Mouse (Mus musculus) bone marrow, adult 2 months (tissue): ENCODE results near the gene Sobp. TPM values are rescaled to one million over a fixed set of nuclear protein-coding genes. Genes with fewer than 3 reads are reported as not detected.
A peak's percentile ranks its signal among the peaks of the same experiment; 100 is the strongest.

ENCODE experiments used
- H3K27ac ChIP-seq: fragments of 200-500 bp; 2 replicates; pipeline ENCODE4 v1.5.1; 2012; ENCODE audit warnings: low read depth, mild to moderate bottlenecking, control low read depth, inconsistent platforms, low read length; ENCODE audit not compliant: control insufficient read depth, poor library complexity, insufficient read depth
- H3K4me1 ChIP-seq: fragments of 200-500 bp; 2 replicates; pipeline ENCODE4 v1.6.1; 2011; ENCODE audit warnings: low read length; ENCODE audit not compliant: control insufficient read depth, insufficient read depth
- H3K4me3 ChIP-seq: fragments of 200-500 bp; replicated peaks from 2 replicates; pipeline ENCODE3; 2011; ENCODE audit warnings: mild to moderate bottlenecking, low read depth, low read length, control low read depth; ENCODE audit not compliant: control insufficient read depth
- CTCF ChIP-seq: fragments of 200-500 bp; IDR thresholded peaks from 2 replicates; pipeline ENCODE4 v1.5.1; 2011; ENCODE audit warnings: low read length, control low read depth; ENCODE audit not compliant: control insufficient read depth, insufficient read depth
- POLR2A ChIP-seq: fragments of 200-500 bp; IDR thresholded peaks from 2 replicates; pipeline ENCODE4 v1.6.1; 2011; ENCODE audit warnings: low read depth, mild to moderate bottlenecking, control low read depth, low read length, borderline replicate concordance; ENCODE audit not compliant: control insufficient read depth
- WGBS: fragments of 180-500 bp; shearing (Covaris S2); methylation state at CpG from one replicate; pipeline ENCODE4 v1.1.7; 2018; 5-methylcytosine and 5-hydroxymethylcytosine counted together
- polyA plus RNA-seq: library from polyadenylated mRNA; stranded (reverse); fragments of >200 nt; gene quantifications from 2 replicates; pipeline ENCODE4 v1.2.4, GENCODE M21; 2011; ENCODE audit warnings: low replicate concordance; ENCODE audit not compliant: missing spikeins, insufficient read depth, insufficient read length

Gene Sobp
- polyA plus RNA-seq, 1 experiment = not detected

GRCm38 (mm10) chr10:42958686-42959085 is 215.6 kb downstream of the Sobp start:
- no peak overlapping the region for H3K27ac ChIP-seq
- H3K4me1 ChIP-seq = peaks cover 1% of the 10 kb centered on the region; the same call in 1 of the 2 replicates
- TF ChIP-seq CTCF (no peak), POLR2A (no peak)
- 72% methylated on average over 4 of the region's 4 CpGs for WGBS
- no peak overlapping the region for H3K4me3 ChIP-seq

GRCm38 (mm10) chr10:42957881-42958651 is 216.3 kb downstream of the Sobp start:
- Histone ChIP-seq H3K27ac (no peak overlapping the region), H3K4me3 (no peak overlapping the region)
- 29% methylated on average over 21 of the region's 21 CpGs for WGBS

GRCm38 (mm10) chr10:42955205-42955604 is 219.1 kb downstream of the Sobp start:
- H3K4me3 ChIP-seq = no peak overlapping the region
- 82% methylated on average over 3 of the region's 3 CpGs for WGBS
- H3K4me1 ChIP-seq = no peaks in the 10 kb centered on the region
- no peak overlapping the region for H3K27ac ChIP-seq
- TF ChIP-seq CTCF (no peak), POLR2A (no peak)

More at GRCm38 (mm10) chr10:42957881-42958651, 216.3 kb downstream of the Sobp start:
- H3K4me1 ChIP-seq = peaks cover 1% of the 10 kb centered on the region; the same call in 1 of the 2 replicates
- TF ChIP-seq CTCF (peak; percentile 85), POLR2A (no peak)

GRCm38 (mm10) chr10:42953601-42954000 is 220.7 kb downstream of the Sobp start:
- no peak for TF ChIP-seq POLR2A
- TF ChIP-seq CTCF = no peak
- H3K27ac ChIP-seq = no peak overlapping the region
- no peaks in the 10 kb centered on the region for H3K4me1 ChIP-seq
- WGBS = 60% methylated on average over 5 of the region's 5 CpGs
- H3K4me3 ChIP-seq = no peak overlapping the region

Other genes with a start within 250 kb of the Sobp start
- gene 9030612E09Rik, start 174 bp upstream of the Sobp start, polyA plus RNA-seq = 1.2 and 1.9 TPM in 2 replicates
- gene Pdss2, start 47.0 kb upstream of the Sobp start, polyA plus RNA-seq = 2.3 and 10.9 TPM in 2 replicates